Mouse (Mus musculus): ENCODE data around the gene Gm45837.
"Not testable (repeated sequence)": the region's sequence is repeated elsewhere in the genome, so short reads cannot be mapped to it uniquely, and the experiment has no call there.

Gene Gm45837

DNA sequence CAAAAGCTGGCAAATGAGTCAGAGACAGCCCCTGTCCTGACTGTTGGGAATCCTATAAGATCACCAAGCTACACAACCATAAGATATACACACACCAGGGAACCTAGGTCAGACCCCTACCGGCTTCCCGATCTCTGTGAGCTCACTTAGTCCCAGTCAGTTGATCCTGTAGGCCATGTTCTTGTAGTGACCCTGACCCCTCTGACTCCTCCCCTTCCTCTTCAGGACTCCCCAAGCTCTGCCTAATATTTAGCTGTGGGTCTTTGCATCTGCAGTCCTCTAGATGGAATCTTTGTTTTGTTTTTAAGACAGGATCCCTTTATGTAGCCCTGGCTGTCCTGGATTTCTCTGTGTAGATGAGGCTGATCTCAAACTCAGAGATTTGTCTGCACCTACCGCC, 138.6 kb downstream of the Gm45837 start:
- DNase-seq (ENCODE audit: low spot score in 2 of 2): no peak

- no peak for DNase-seq (ENCODE audit: low spot score in 2 of 2)
Measured at GRCm38 (mm10) chr7:101550686-101551485, 140.2 kb downstream of the Gm45837 start.

DNA sequence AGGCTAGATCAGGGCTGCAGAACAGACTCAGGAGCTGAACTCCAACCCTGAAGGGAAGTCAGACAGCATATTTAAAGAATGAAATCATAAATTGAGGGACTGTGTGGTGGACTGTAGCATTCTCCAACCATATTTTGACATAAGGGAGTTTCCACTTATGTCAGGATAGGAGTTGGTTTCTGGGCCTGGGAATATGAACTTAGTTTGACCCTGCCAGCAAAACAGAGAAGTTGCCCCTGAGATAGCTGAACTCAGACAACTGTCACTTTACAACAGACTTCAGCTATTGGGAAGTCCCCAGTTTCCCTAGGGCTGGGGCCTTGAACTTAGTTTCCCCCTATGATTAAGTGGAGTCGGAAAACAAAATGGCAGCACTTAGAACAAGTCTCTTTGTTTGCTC, 140.8 kb downstream of the Gm45837 start:
- no peak for DNase-seq (ENCODE audit: low spot score in 2 of 2)

DNA sequence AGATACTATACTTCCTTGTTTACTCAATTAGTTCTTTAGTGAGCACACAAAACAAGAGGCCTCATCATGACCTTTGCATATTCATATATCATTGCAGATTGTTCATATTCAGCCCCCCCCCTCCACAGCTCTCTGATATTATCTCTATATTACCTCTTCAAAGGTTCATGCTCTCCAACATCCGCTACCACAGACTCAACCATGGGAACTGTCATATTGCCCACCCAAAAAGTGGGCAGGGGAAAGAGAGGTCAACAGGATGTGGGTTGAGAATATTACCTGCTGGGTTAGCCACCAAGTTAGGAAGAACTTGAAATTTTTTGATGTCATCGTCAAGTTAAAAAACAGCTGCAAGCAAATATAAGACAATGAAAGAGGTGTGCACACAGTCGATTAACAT, 144.8 kb downstream of the Gm45837 start:
- not testable (repeated sequence) for DNase-seq (ENCODE audit: low spot score in 2 of 2)

GRCm38 (mm10) chr7:101557391-101557790, 146.7 kb downstream of the Gm45837 start:
- DNase-seq (ENCODE audit: low spot score in 2 of 2): no peak

- DNase-seq (ENCODE audit: low spot score in 2 of 2): not testable (repeated sequence)
Measured at GRCm38 (mm10) chr7:101559393-101559792, 148.7 kb downstream of the Gm45837 start.

Measured in urinary bladder, postnatal 4 days (tissue).